9 mouse cellular contexts compared by ENCODE assay signal in the genomic region with DNA sequence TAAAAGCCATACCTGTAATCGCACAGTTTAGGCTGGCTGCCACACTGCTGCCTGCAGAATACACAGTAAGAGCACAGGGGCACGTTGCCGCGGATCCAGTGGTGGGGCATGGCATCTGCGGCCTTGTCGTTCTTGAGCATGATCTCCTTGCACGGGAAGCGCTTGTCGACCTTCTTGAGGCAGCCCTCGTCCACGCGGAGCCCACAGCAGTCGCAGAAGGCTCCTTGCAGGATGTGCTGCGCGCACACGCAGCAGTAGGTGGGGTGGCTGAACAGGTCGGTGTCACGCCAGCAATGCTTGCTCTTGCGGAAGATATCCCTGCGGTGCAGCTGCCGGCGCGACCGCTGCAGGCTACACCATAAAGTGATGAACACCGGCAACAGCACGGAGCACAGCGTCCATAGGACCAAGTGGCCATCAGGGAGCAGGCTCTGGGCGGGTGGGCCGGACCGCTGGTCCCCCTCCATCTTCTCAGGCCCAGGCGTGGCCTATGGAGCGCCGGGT. TPM values are rescaled to one million over a fixed set of nuclear protein-coding genes. Genes with fewer than 3 reads are reported as not detected.
A peak's percentile ranks its signal among the peaks of the same experiment; 100 is the strongest.
DNase-seq lines count a peak whose midpoint lies in the region; ATAC-seq and TF ChIP-seq lines count a peak whose summit lies in the region.
"Had no signal": no experiment of that assay in that cellular context is flagged by ENCODE, and none has a peak within 500 bp of the region (broad histone marks: within the 10 kb centered on the region; RNA-seq: fewer than 3 reads in every experiment).

No protein-coding gene starts in this region.

- peak; percentile 20; the same call in 1 of the 2 replicates for TF ChIP-seq CTCF in stomach, postnatal 0 days (IDR thresholded peaks at IDR 0.05; ENCODE audit: low read depth)

- peak; percentile 56 for DNase-seq in adrenal gland, postnatal 14 days
- DNase-seq in adrenal gland, adult (ENCODE audit: inconsistent age in 2 of 2, low spot score in 1 of 2): no peak
- DNase-seq in 416B (ENCODE audit: low read depth): peak; percentile 55
- peak; percentile 60 for DNase-seq in embryo, embryonic 10 days (ENCODE audit: low spot score)
- DNase-seq in stomach, postnatal 0 days (ENCODE audit: low spot score): no peak

- H3K36me3 ChIP-seq in heart, embryonic 14.5 days (ENCODE audit: control insufficient read depth, insufficient read depth, low read length): peaks cover 2% of the 10 kb centered on the region
- H3K36me3 ChIP-seq in limb, embryonic 12.5 days: peaks cover under 1% of the 10 kb centered on the region; the same call in 1 of the 2 replicates
- no peaks in the 10 kb centered on the region; the same call in 1 of the 2 replicates for H3K36me3 ChIP-seq in midbrain, embryonic 15.5 days (replicated peaks)
- H3K36me3 ChIP-seq in stomach, postnatal 0 days (ENCODE audit: control insufficient read depth, insufficient read depth, low read length): no peaks in the 10 kb centered on the region

- under 1% methylated on average over 33 of the region's 33 CpGs for WGBS in heart, embryonic 14.5 days
- under 1% methylated on average over 33 of the region's 33 CpGs for WGBS in limb, embryonic 12.5 days
- WGBS in midbrain, embryonic 15.5 days: 1% methylated on average over 33 of the region's 33 CpGs
- whole genome bisulfite sequencing in stomach, postnatal 0 days: under 1% methylated on average over 33 of the region's 33 CpGs

- no peaks in the 10 kb centered on the region for H3K9me3 ChIP-seq in heart, embryonic 14.5 days (ENCODE audit: control insufficient read depth, low read length)
- H3K9me3 ChIP-seq in limb, embryonic 12.5 days: no peaks in the 10 kb centered on the region
- H3K9me3 ChIP-seq in midbrain, embryonic 15.5 days: no peaks in the 10 kb centered on the region
- H3K9me3 ChIP-seq in stomach, postnatal 0 days (ENCODE audit: control insufficient read depth, low read length): no peaks in the 10 kb centered on the region

- no peaks in the 10 kb centered on the region for H3K27me3 ChIP-seq in heart, embryonic 14.5 days (ENCODE audit: control insufficient read depth, insufficient read depth, low read length)
- no peaks in the 10 kb centered on the region for H3K27me3 ChIP-seq in limb, embryonic 12.5 days
- no peaks in the 10 kb centered on the region for H3K27me3 ChIP-seq in midbrain, embryonic 15.5 days (replicated peaks)
- H3K27me3 ChIP-seq in stomach, postnatal 0 days (ENCODE audit: control insufficient read depth, insufficient read depth, low read length): no peaks in the 10 kb centered on the region

- H3K9ac ChIP-seq in heart, embryonic 14.5 days (ENCODE audit: low read length): peak overlapping the region; percentile 93
- H3K9ac ChIP-seq in limb, embryonic 12.5 days (replicated peaks): peak overlapping the region; percentile 80
- H3K9ac ChIP-seq in midbrain, embryonic 15.5 days: peak overlapping the region; percentile 55
- peak overlapping the region; percentile 88 for H3K9ac ChIP-seq in stomach, postnatal 0 days (ENCODE audit: low read length)

- no peak for TF ChIP-seq EP300 in stomach, postnatal 0 days (optimal IDR thresholded peaks at IDR 0.05)

- peak overlapping the region; percentile 88 for H3K4me2 ChIP-seq in heart, embryonic 14.5 days (ENCODE audit: low read length)
- peak overlapping the region; percentile 80 for H3K4me2 ChIP-seq in limb, embryonic 12.5 days
- peak overlapping the region; percentile 59 for H3K4me2 ChIP-seq in midbrain, embryonic 15.5 days
- H3K4me2 ChIP-seq in stomach, postnatal 0 days (replicated peaks; ENCODE audit: low read depth): peak overlapping the region; percentile 96

- H3K4me3 ChIP-seq in heart, embryonic 14.5 days (ENCODE audit: control insufficient read depth in 1 of 2, insufficient read depth in 1 of 2, low read depth in 1 of 2, low read length in 2 of 2): peak overlapping the region; percentile 55 to 87
- peak overlapping the region; percentile 84 for H3K4me3 ChIP-seq in limb, embryonic 12.5 days (replicated peaks)
- H3K4me3 ChIP-seq in midbrain, embryonic 15.5 days: peak overlapping the region; percentile 62
- H3K4me3 ChIP-seq in stomach, postnatal 0 days (ENCODE audit: low read depth, low read length): peak overlapping the region; percentile 80

- peak; percentile 11; the same call in 1 of the 2 replicates for ATAC-seq in heart, embryonic 14.5 days (ENCODE audit: insufficient number of reproducible peaks, insufficient read depth, low FRiP score, low read depth)
- ATAC-seq in limb, embryonic 12.5 days (ENCODE audit: insufficient number of reproducible peaks, insufficient read depth, low FRiP score, low TSS enrichment, low read depth): peak; percentile 61
- ATAC-seq in midbrain, embryonic 15.5 days (replicated peaks): peak; percentile 86
- peak; percentile 3; the same call in 1 of the 2 replicates for ATAC-seq in stomach, postnatal 0 days (ENCODE audit: low FRiP score, low TSS enrichment)

- H3K4me1 ChIP-seq in heart, embryonic 14.5 days (ENCODE audit: control insufficient read depth in 2 of 2, insufficient read depth in 2 of 2, low read length in 2 of 2): peaks cover 12 to 36% of the 10 kb centered on the region in 2 experiments
- peaks cover 14% of the 10 kb centered on the region for H3K4me1 ChIP-seq in limb, embryonic 12.5 days (replicated peaks)
- H3K4me1 ChIP-seq in midbrain, embryonic 15.5 days: peaks cover 34% of the 10 kb centered on the region
- peaks cover 5% of the 10 kb centered on the region; the same call in 1 of the 2 replicates for H3K4me1 ChIP-seq in stomach, postnatal 0 days (replicated peaks; ENCODE audit: control insufficient read depth, insufficient read depth)

- H3K27ac ChIP-seq in heart, embryonic 14.5 days (replicated peaks in 1 of 2; ENCODE audit: control insufficient read depth in 1 of 2, insufficient read depth in 1 of 2, low read depth in 2 of 2, low read length in 2 of 2): peak overlapping the region; percentile 1 to 80
- H3K27ac ChIP-seq in limb, embryonic 12.5 days: peak overlapping the region; percentile 62
- H3K27ac ChIP-seq in midbrain, embryonic 15.5 days: peak overlapping the region; percentile 74
- peak overlapping the region; percentile 85 for H3K27ac ChIP-seq in stomach, postnatal 0 days (replicated peaks)

RNA-seq across cellular contexts. Expression of a gene that starts 6.7 kb away (rescaled TPM):
- 12.8 and 15.0 TPM in 2 replicates for total RNA-seq in adrenal gland, postnatal 14 days (2021)
- polyA plus RNA-seq in heart, embryonic 14.5 days (2014; fragmentation: Nextera tagmentation; extraction: Ambion mirVana): 5.7 and 6.7 TPM in 2 replicates
- polyA plus RNA-seq in limb, embryonic 12.5 days (2016; fragmentation: Nextera tagmentation; extraction: Ambion mirVana): 5.5 and 6.6 TPM in 2 replicates
- polyA plus RNA-seq in midbrain, embryonic 15.5 days (2015; fragmentation: Nextera tagmentation; extraction: Ambion mirVana): 18.9 and 19.7 TPM in 2 replicates
- polyA plus RNA-seq in stomach, postnatal 0 days (2015; fragmentation: Nextera tagmentation; extraction: Ambion mirVana): 1.9 and 2.2 TPM in 2 replicates

RNA-seq across cellular contexts. Expression of a gene that starts 13.7 kb away (rescaled TPM):
- not detected in 2 replicates for total RNA-seq in adrenal gland, postnatal 14 days (2021)
- not detected in 2 replicates for polyA plus RNA-seq in heart, embryonic 14.5 days (2014; fragmentation: Nextera tagmentation; extraction: Ambion mirVana)
- 0.73 and 0.83 TPM in 2 replicates for polyA plus RNA-seq in limb, embryonic 12.5 days (2016; fragmentation: Nextera tagmentation; extraction: Ambion mirVana)
- not detected in 2 replicates for polyA plus RNA-seq in midbrain, embryonic 15.5 days (2015; fragmentation: Nextera tagmentation; extraction: Ambion mirVana)
- 0.68 and 1.7 TPM in 2 replicates for polyA plus RNA-seq in stomach, postnatal 0 days (2015; fragmentation: Nextera tagmentation; extraction: Ambion mirVana)
- total RNA-seq: layer of hippocampus, adult 8-10 months had no signal

Comparison
In these comparisons a context has a peak if more than half of its experiments do, and no peak if none do; other contexts are left out.
1. DNase-seq: peak in adrenal gland, postnatal 14 days (single experiment), 416B (single experiment) and embryo, embryonic 10 days (single experiment); none in adrenal gland, adult (0 of 2) and stomach, postnatal 0 days (single experiment).
2. ATAC-seq: peak in every context shown above with its lines; median percentile 86 in midbrain, embryonic 15.5 days; 61 in limb, embryonic 12.5 days; 11 in heart, embryonic 14.5 days; 3 in stomach, postnatal 0 days.
3. Peak in every context shown above with its lines, with median percentiles within 50 percentile points of each other: H3K27ac ChIP-seq, H3K4me2 ChIP-seq, H3K4me3 ChIP-seq and H3K9ac ChIP-seq.